Mouse (Mus musculus): ENCODE data around the gene Cnr2. TPM values are rescaled to one million over a fixed set of nuclear protein-coding genes. Genes with fewer than 3 reads are reported as not detected.

Cnr2 gene
- polyA plus RNA-seq, 1 experiment = 18.8 TPM

DNA sequence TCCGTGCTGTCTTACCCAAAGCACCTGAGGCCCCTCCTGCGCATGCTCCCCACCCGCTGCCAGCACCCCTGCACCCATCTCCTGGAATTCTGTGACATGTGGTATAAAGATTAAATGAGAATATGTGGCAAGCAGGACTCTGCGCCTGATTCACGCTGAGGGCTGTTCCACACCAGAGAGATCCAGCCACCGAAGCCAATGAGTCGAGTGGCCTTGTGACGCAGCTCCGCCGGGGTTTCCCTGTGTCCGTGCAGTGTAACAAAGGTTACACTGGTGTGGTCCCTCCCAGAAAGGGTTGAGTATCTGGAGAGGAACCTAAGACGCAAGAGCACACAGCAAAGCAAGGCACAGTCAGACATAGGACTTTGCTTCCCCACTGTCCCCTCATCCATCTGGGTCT lies 9.5 kb upstream of the Cnr2 start:
- H3K4me3 ChIP-seq (ENCODE audit: insufficient read depth, low read length) = no peak overlapping the region
- TF ChIP-seq POLR2A (IDR thresholded peaks at IDR 0.05; ENCODE audit: borderline replicate concordance, low read depth, low read length) (no peak), CTCF (IDR thresholded peaks at IDR 0.05; ENCODE audit: low read depth, low read length) (no peak)
- peaks cover 2% of the 10 kb centered on the region; the same call in 1 of the 2 replicates for H3K4me1 ChIP-seq (ENCODE audit: control insufficient read depth, insufficient read depth, low read length)
- H3K27ac ChIP-seq (ENCODE audit: insufficient read depth, low read depth, low read length) = no peak overlapping the region

DNA sequence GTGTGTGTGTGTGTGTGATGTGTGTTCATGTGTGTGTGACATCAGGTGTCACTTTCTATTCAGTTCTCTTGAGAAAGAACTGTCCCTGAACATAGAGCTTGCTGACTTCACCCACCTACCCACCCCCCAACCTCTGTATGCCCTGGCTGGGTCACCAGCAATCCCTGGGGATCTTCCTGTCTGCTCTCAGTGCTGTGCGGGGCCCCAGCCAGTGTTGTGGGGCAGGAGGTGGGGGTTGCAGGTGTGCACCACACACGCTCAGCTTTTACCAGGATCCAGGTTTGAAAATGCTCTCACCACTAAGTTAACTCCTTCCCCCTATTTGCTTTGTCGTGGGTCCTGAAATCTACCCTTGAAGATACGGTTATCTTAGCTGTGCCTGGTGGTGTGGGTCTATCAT lies 9.0 kb upstream of the Cnr2 start:
- TF ChIP-seq POLR2A (IDR thresholded peaks at IDR 0.05; ENCODE audit: borderline replicate concordance, low read depth, low read length) = no peak
- TF ChIP-seq CTCF (IDR thresholded peaks at IDR 0.05; ENCODE audit: low read depth, low read length) = no peak
- Histone ChIP-seq H3K4me1 (ENCODE audit: control insufficient read depth, insufficient read depth, low read length) (peaks cover 2% of the 10 kb centered on the region; the same call in 1 of the 2 replicates), H3K4me3 (ENCODE audit: insufficient read depth, low read length) (no peak overlapping the region), H3K27ac (ENCODE audit: insufficient read depth, low read depth, low read length) (no peak overlapping the region)

- Histone ChIP-seq H3K27ac (ENCODE audit: insufficient read depth, low read depth, low read length) (no peak overlapping the region), H3K4me1 (ENCODE audit: control insufficient read depth, insufficient read depth, low read length) (peaks cover 6% of the 10 kb centered on the region), H3K4me3 (ENCODE audit: insufficient read depth, low read length) (no peak overlapping the region)
- TF ChIP-seq POLR2A (IDR thresholded peaks at IDR 0.05; ENCODE audit: borderline replicate concordance, low read depth, low read length) (no peak), CTCF (IDR thresholded peaks at IDR 0.05; ENCODE audit: low read depth, low read length) (no peak)
These were observed 6.6 kb upstream of the Cnr2 start for GRCm38 (mm10) chr4:135888448-135889057.

- Histone ChIP-seq H3K27ac (ENCODE audit: insufficient read depth, low read depth, low read length) (no peak overlapping the region), H3K4me3 (ENCODE audit: insufficient read depth, low read length) (no peak overlapping the region), H3K4me1 (ENCODE audit: control insufficient read depth, insufficient read depth, low read length) (peaks cover 6% of the 10 kb centered on the region)
- no peak for TF ChIP-seq POLR2A (IDR thresholded peaks at IDR 0.05; ENCODE audit: borderline replicate concordance, low read depth, low read length)
- no peak for TF ChIP-seq CTCF (IDR thresholded peaks at IDR 0.05; ENCODE audit: low read depth, low read length)
These were observed 5.9 kb upstream of the Cnr2 start for GRCm38 (mm10) chr4:135889146-135889883.

DNA sequence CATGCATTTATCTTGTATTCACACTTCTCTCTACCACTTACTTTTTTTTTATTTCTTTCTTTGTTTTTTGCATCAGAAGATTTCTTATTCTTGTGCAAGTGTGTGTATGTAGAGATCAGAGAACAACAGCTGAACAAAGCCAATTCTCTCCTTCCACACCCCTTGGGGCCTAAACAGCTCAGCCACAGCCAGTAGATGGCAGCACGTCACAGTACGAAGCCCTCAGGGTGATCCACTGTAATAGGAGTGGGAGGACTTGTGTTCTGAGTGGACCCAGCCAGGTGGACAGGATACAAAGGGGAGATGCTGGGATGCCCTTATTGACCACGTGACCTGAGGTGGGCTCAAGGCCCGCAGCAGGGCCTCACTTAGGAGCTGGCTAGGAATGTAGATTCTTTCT lies 5.3 kb upstream of the Cnr2 start:
- H3K4me3 ChIP-seq (ENCODE audit: insufficient read depth, low read length) = no peak overlapping the region
- H3K4me1 ChIP-seq (ENCODE audit: control insufficient read depth, insufficient read depth, low read length) = peaks cover 9% of the 10 kb centered on the region
- no peak overlapping the region for H3K27ac ChIP-seq (ENCODE audit: insufficient read depth, low read depth, low read length)
- TF ChIP-seq CTCF (IDR thresholded peaks at IDR 0.05; ENCODE audit: low read depth, low read length) = peak; percentile 90
- no peak for TF ChIP-seq POLR2A (IDR thresholded peaks at IDR 0.05; ENCODE audit: borderline replicate concordance, low read depth, low read length)

DNA sequence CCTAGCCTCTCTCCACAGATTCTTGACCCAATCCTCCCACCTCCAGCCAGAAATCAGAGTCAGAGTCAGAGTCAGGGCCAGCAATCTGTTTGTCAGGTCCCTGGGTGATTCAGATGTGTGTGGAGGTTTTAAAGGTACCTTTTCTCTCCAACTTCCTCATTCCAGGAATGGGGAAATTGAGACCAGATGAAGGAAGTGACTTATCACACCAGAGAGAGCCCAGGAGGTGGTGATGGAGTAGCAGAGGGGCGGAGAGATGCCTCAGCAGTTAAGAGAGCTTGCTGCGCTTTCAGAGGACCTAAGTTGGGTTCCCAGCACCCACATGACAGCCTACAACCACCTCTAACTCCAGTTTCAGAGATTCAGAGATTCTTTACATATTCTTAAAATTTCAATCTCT lies 3.7 kb upstream of the Cnr2 start:
- no peak overlapping the region for H3K27ac ChIP-seq (ENCODE audit: insufficient read depth, low read depth, low read length)
- H3K4me1 ChIP-seq (ENCODE audit: control insufficient read depth, insufficient read depth, low read length) = peaks cover 17% of the 10 kb centered on the region
- TF ChIP-seq CTCF (IDR thresholded peaks at IDR 0.05; ENCODE audit: low read depth, low read length) = no peak
- no peak for TF ChIP-seq POLR2A (IDR thresholded peaks at IDR 0.05; ENCODE audit: borderline replicate concordance, low read depth, low read length)
- H3K4me3 ChIP-seq (ENCODE audit: insufficient read depth, low read length) = no peak overlapping the region

- peaks cover 30% of the 10 kb centered on the region for H3K4me1 ChIP-seq (ENCODE audit: control insufficient read depth, insufficient read depth, low read length)
- H3K4me3 ChIP-seq (ENCODE audit: insufficient read depth, low read length) = no peak overlapping the region
- TF ChIP-seq POLR2A (IDR thresholded peaks at IDR 0.05; ENCODE audit: borderline replicate concordance, low read depth, low read length) = no peak
- no peak for TF ChIP-seq CTCF (IDR thresholded peaks at IDR 0.05; ENCODE audit: low read depth, low read length)
- no peak overlapping the region for H3K27ac ChIP-seq (ENCODE audit: insufficient read depth, low read depth, low read length)
These were observed 2.3 kb upstream of the Cnr2 start for GRCm38 (mm10) chr4:135892884-135893283.

DNA sequence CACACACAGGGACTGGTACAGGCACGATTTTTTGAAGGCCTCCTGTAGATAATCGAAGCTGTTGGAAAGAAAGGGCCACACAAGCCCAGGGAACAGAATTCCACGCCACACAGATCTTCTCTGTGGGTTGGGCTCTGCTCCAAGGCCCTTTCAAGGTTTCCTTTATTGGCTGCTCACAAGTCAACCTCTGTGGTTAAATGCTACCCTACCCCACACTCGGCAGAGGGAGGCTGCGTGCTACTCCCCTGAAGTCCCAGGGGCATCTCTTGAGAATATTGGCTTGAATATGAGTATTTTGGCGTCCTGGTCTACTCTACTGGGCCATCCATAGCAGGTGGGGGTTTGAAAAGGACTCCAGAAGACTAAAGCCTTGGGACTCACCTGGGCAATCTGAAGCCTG lies 963 bp downstream of the Cnr2 start:
- TF ChIP-seq CTCF (IDR thresholded peaks at IDR 0.05; ENCODE audit: low read depth, low read length) = no peak
- no peak for TF ChIP-seq POLR2A (IDR thresholded peaks at IDR 0.05; ENCODE audit: borderline replicate concordance, low read depth, low read length)
- Histone ChIP-seq H3K27ac (ENCODE audit: insufficient read depth, low read depth, low read length) (peak overlapping the region; percentile 82), H3K4me1 (ENCODE audit: control insufficient read depth, insufficient read depth, low read length) (peaks cover 48% of the 10 kb centered on the region), H3K4me3 (ENCODE audit: insufficient read depth, low read length) (peak overlapping the region; percentile 57)

- Histone ChIP-seq H3K4me1 (ENCODE audit: control insufficient read depth, insufficient read depth, low read length) (peaks cover 53% of the 10 kb centered on the region), H3K27ac (ENCODE audit: insufficient read depth, low read depth, low read length) (peak overlapping the region; percentile 89), H3K4me3 (ENCODE audit: insufficient read depth, low read length) (0 out of 2 replicates have a peak overlapping the region, but pooled peaks have one; percentile 6)
- TF ChIP-seq POLR2A (IDR thresholded peaks at IDR 0.05; ENCODE audit: borderline replicate concordance, low read depth, low read length) (no peak), CTCF (IDR thresholded peaks at IDR 0.05; ENCODE audit: low read depth, low read length) (no peak)
These were observed 3.3 kb downstream of the Cnr2 start for GRCm38 (mm10) chr4:135898380-135899049.

GRCm38 (mm10) chr4:135899050-135899448 lies 3.9 kb downstream of the Cnr2 start:
- peaks cover 53% of the 10 kb centered on the region for H3K4me1 ChIP-seq (ENCODE audit: control insufficient read depth, insufficient read depth, low read length)
- no peak overlapping the region for H3K4me3 ChIP-seq (ENCODE audit: insufficient read depth, low read length)
- no peak for TF ChIP-seq POLR2A (IDR thresholded peaks at IDR 0.05; ENCODE audit: borderline replicate concordance, low read depth, low read length)
- no peak for TF ChIP-seq CTCF (IDR thresholded peaks at IDR 0.05; ENCODE audit: low read depth, low read length)
- H3K27ac ChIP-seq (ENCODE audit: insufficient read depth, low read depth, low read length) = peak overlapping the region; percentile 89
